Mouse (Mus musculus) forebrain, embryonic 11.5 days (tissue): Measurements from ENCODE around the gene Pip5k1b. TPM values are rescaled to one million over a fixed set of nuclear protein-coding genes. Genes with fewer than 3 reads are reported as not detected.

ENCODE experiments used
- ATAC-seq: fragments of 200-750 bp; cut with Nextera tagmentation; replicated peaks from 2 replicates; pipeline ENCODE4 v1.8.0; 2017; ENCODE audit warnings: moderate TSS enrichment; ENCODE audit not compliant: low FRiP score
- DNase-seq: peaks from one replicate; pipeline ENCODE4 v3.0.0-alpha.2; 2017; ENCODE audit warnings: low spot score
- H3K27ac ChIP-seq: fragments of 300-500 bp; sonication (generic); 2 replicates; pipeline ENCODE4 v1.5.1; 2014; ENCODE audit warnings: low read depth, low read length
- H3K27me3 ChIP-seq: fragments of 300-500 bp; sonication (generic); 2 replicates; pipeline ENCODE4 v1.6.1; 2014; ENCODE audit warnings: mild to moderate bottlenecking, low read length, mixed read lengths; ENCODE audit not compliant: control insufficient read depth, insufficient read depth
- H3K36me3 ChIP-seq: fragments of 300-500 bp; sonication (generic); 2 replicates; pipeline ENCODE4 v1.6.1; 2014; ENCODE audit warnings: mild to moderate bottlenecking, low read length, moderate library complexity, mixed read lengths; ENCODE audit not compliant: control insufficient read depth, insufficient read depth
- H3K4me1 ChIP-seq: fragments of 300-500 bp; sonication (generic); replicated peaks from 2 replicates; pipeline ENCODE4 v1.6.1; 2014; ENCODE audit warnings: low read length, mixed read lengths; ENCODE audit not compliant: control insufficient read depth, insufficient read depth
- H3K4me2 ChIP-seq: fragments of 300-500 bp; sonication (generic); 2 replicates; pipeline ENCODE4 v1.6.1; 2014; ENCODE audit warnings: low read depth, mild to moderate bottlenecking, low read length, moderate library complexity, mixed read lengths; ENCODE audit not compliant: severe bottlenecking
- H3K4me3 ChIP-seq: fragments of 300-500 bp; sonication (generic); 2 replicates; pipeline ENCODE4 v1.5.1; 2014; ENCODE audit warnings: low read depth, low read length
- H3K9ac ChIP-seq: fragments of 300-500 bp; sonication (generic); 2 replicates; pipeline ENCODE4 v1.6.1; 2014; ENCODE audit warnings: low read length
- H3K9me3 ChIP-seq: fragments of 300-500 bp; sonication (generic); 2 replicates; pipeline ENCODE4 v1.6.1; 2016; ENCODE audit warnings: low read length, mixed read lengths; ENCODE audit not compliant: control insufficient read depth
- WGBS: fragments of 180-500 bp; shearing (Covaris S2); extraction: QIAGEN DNeasy Blood & Tissue Kit; methylation state at CpG from one replicate; pipeline ENCODE4 v1.1.7; 2014; 5-methylcytosine and 5-hydroxymethylcytosine counted together
- polyA plus RNA-seq: library from polyadenylated mRNA; unstranded; fragments of >200 nt; fragmentation: Nextera tagmentation; extraction: Ambion mirVana; gene quantifications from 2 replicates; pipeline ENCODE4 v1.2.1, GENCODE M21; 2014

The Pip5k1b gene
- polyA plus RNA-seq, 1 experiment from 2014 or later = 2.2 TPM

- H3K4me2 ChIP-seq = no peak overlapping the region
- DNase-seq (no peak), ATAC-seq (no peak)
- no peak overlapping the region for H3K9ac ChIP-seq
- H3K36me3 ChIP-seq = no peaks in the 10 kb centered on the region; the same call in 1 of the 2 replicates
- H3K27me3 ChIP-seq = no peaks in the 10 kb centered on the region
- no peak overlapping the region for H3K4me3 ChIP-seq
- 94% methylated on average over 14 of the region's 14 CpGs for whole genome bisulfite sequencing
- H3K4me1 ChIP-seq = peaks cover 1% of the 10 kb centered on the region; the same call in 1 of the 2 replicates
- no peaks in the 10 kb centered on the region for H3K9me3 ChIP-seq
- no peak overlapping the region for H3K27ac ChIP-seq
Observed at GRCm38 (mm10) chr19:24262736-24263135, 292.9 kb downstream of the Pip5k1b start.

- Histone ChIP-seq H3K27me3 (no peaks in the 10 kb centered on the region), H3K4me2 (no peak overlapping the region), H3K9me3 (no peaks in the 10 kb centered on the region), H3K4me1 (no peaks in the 10 kb centered on the region), H3K9ac (no peak overlapping the region), H3K27ac (no peak overlapping the region), H3K36me3 (no peaks in the 10 kb centered on the region; the same call in 1 of the 2 replicates), H3K4me3 (no peak overlapping the region)
- 81% methylated on average over 12 of the region's 12 CpGs for WGBS
- DNase-seq = no peak
- no peak for ATAC-seq
Observed at GRCm38 (mm10) chr19:24259390-24260351, 296.0 kb downstream of the Pip5k1b start.

DNA sequence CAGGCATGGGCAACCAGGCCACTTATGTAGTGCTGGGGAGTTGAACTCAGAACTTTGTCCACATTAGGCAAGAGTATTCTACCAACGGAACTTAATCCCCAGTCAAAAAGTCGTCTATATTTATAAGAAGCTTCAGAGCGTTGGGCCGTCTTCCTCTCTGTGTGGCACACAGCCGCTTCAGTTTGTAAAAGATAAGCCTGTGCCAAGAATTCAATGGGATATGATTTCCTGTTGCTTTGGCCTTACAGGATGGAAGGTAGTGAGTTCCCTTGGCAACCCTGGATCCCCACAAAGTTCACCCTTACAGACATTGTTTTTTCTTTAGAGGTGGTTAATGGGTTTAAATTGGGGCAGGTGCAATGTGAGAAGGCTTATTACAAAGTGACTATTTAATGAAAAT, 297.3 kb downstream of the Pip5k1b start:
- Histone ChIP-seq H3K9me3 (no peaks in the 10 kb centered on the region), H3K9ac (no peak overlapping the region), H3K4me3 (no peak overlapping the region), H3K27ac (no peak overlapping the region), H3K36me3 (no peaks in the 10 kb centered on the region), H3K4me2 (no peak overlapping the region), H3K4me1 (peaks cover 3% of the 10 kb centered on the region; the same call in 1 of the 2 replicates), H3K27me3 (no peaks in the 10 kb centered on the region)
- DNase-seq (no peak), ATAC-seq (no peak)
- WGBS = 78% methylated on average over 5 of the region's 5 CpGs

- no peaks in the 10 kb centered on the region for H3K9me3 ChIP-seq
- no peak overlapping the region for H3K4me2 ChIP-seq
- no peak for DNase-seq
- 95% methylated on average over 6 of the region's 6 CpGs for WGBS
- ATAC-seq = no peak
- H3K9ac ChIP-seq = no peak overlapping the region
- no peaks in the 10 kb centered on the region for H3K27me3 ChIP-seq
- H3K27ac ChIP-seq = no peak overlapping the region
- no peak overlapping the region for H3K4me3 ChIP-seq
- H3K36me3 ChIP-seq = no peaks in the 10 kb centered on the region
- H3K4me1 ChIP-seq = peaks cover 3% of the 10 kb centered on the region; the same call in 1 of the 2 replicates
Observed at GRCm38 (mm10) chr19:24257962-24258361, 297.7 kb downstream of the Pip5k1b start.

- H3K9ac ChIP-seq = no peak overlapping the region
- H3K4me2 ChIP-seq = no peak overlapping the region
- H3K36me3 ChIP-seq = no peaks in the 10 kb centered on the region
- H3K27me3 ChIP-seq = no peaks in the 10 kb centered on the region
- no peak for DNase-seq
- ATAC-seq = no peak
- no peak overlapping the region for H3K4me3 ChIP-seq
- 19% methylated on average over 9 of the region's 9 CpGs for WGBS
- H3K9me3 ChIP-seq = no peaks in the 10 kb centered on the region
- H3K4me1 ChIP-seq = peaks cover 5% of the 10 kb centered on the region
- H3K27ac ChIP-seq = no peak overlapping the region
Observed at GRCm38 (mm10) chr19:24253657-24254260, 301.9 kb downstream of the Pip5k1b start.

DNA sequence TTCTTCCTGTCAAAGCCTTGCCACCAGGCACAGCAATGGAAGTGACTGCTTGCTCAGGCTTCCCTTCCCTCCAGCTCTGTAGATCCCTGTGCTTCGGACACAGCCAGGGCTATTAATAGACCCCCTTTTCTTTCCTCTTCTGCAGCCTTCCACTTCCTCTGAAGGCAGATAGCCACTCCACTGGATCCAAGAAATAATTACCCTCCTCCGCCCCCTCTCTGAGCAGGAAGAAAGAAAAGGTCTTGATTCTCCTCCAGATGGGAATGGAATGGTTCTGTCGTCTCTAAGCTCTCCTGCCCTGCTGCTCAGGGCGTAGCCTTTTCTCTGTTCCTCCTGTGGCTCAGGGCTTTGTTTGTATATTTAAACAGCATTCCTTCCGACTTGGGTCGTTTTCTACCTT, 303.8 kb downstream of the Pip5k1b start:
- Histone ChIP-seq H3K9ac (no peak overlapping the region), H3K4me1 (peaks cover 5% of the 10 kb centered on the region), H3K4me2 (no peak overlapping the region), H3K36me3 (no peaks in the 10 kb centered on the region), H3K27ac (no peak overlapping the region), H3K27me3 (no peaks in the 10 kb centered on the region), H3K9me3 (no peaks in the 10 kb centered on the region), H3K4me3 (no peak overlapping the region)
- ATAC-seq (no peak), DNase-seq (no peak)
- WGBS = 13% methylated on average over 6 of the region's 6 CpGs

Other genes with a start within 250 kb of the Pip5k1b start
- gene Fam122a, start 78.5 kb downstream of the Pip5k1b start, polyA plus RNA-seq = 47.4 and 58.6 TPM in 2 replicates
- 0.69 and 0.83 TPM in 2 replicates for gene Tmem252, start 118.1 kb upstream of the Pip5k1b start, polyA plus RNA-seq